Mouse (Mus musculus): Measurements from ENCODE around the gene Adgrf1. TPM values are rescaled to one million over a fixed set of nuclear protein-coding genes. Genes with fewer than 3 reads are reported as not detected.

The Adgrf1 gene
- not detected in 2 replicates for polyA plus RNA-seq (2021; fragmentation: Nextera tagmentation)
- long read RNA-seq, experiment 1, result 0 reads
- long read RNA-seq, experiment 2, result 0 reads

DNA sequence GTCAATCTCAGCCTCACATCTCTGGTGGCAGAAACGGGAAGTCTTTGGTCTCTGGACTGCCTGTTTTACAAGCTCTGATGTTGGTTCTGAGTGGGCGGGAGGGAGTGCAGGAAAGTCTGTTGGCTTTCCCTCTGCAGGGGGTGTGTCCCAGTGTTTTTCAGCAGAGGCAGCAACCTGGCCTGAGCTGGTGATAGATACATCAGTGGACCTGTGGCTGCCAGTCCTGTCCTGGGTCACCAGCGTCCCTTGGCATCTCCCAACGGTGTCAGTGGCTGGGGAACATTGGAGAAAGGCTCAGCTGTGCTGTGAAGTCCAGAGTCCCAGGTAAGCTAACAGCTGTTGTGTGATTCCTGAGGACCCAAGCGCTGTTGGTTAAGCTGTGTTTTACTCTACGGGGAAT is at the start of gene Adgrf1:
TSS of gene Adgrf1 (plus strand) at position 169 of the 400 bp plus-strand sequence.

DNA sequence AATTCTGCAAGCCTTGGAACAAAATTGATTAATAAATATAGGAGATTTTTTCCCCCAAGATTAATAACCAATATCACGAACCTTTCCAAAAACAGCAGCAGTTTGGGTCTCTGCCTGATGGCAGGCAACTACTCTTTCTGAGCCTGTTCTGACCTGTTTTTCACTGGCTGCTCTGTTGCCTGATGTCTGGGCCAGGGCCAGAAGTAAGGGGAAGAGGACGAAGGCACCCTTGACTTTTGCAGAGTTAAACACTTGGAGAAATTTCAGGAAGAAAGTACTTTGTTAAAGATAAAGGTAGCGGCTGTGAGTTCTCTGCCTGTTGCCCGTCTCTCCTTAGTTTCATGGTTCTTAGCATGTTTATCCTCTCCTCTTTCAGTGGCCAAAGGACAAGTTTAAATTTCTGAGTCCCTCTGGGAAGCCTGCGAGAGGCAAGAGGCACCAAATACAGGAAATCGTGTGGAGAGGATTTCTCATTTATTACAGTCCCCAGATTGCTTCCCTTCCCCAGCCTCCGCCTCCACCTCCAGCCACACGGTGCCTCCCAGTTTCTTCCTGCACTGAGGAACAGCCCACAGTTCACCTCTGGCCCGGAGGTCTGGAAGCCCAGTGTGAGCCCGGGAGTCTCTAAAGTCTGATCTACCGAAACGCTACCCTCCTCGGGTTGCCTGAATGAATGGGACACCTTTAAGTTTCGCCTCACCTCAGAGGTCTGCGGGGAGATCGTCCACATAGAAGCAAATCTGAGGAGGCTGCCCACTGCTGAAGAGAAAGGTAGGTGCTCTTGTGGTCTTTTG is 89.9 kb downstream of the Adgrf1 start, which contains the start of gene Adgrf5:
TSS of gene Adgrf5 (plus strand) at position 626 of the 794 bp plus-strand sequence.

Other genes with a start within 250 kb of the Adgrf1 start
- gene Adgrf5, start 90.1 kb downstream of the Adgrf1 start, polyA plus RNA-seq (2021; fragmentation: Nextera tagmentation), result 3.6 and 4.4 TPM in 2 replicates
- not detected in 2 replicates for gene Mep1a, start 232.5 kb downstream of the Adgrf1 start, polyA plus RNA-seq (2021; fragmentation: Nextera tagmentation)